Mouse (Mus musculus) fibroblast of lung, adult 2 months (primary cell): ENCODE results near the gene Mn1.

Experiments
- DNase-seq: peaks from one replicate; pipeline ENCODE4 v3.0.0-alpha.2; 2011; ENCODE audit warnings: low read depth

Mn1 gene

GRCm38 (mm10) chr5:111432842-111433241 is 15.7 kb downstream of the Mn1 start:
- DNase-seq = no peak

GRCm38 (mm10) chr5:111434342-111434842 is 17.2 kb downstream of the Mn1 start:
- no peak for DNase-seq

GRCm38 (mm10) chr5:111436260-111436659 is 19.1 kb downstream of the Mn1 start:
- DNase-seq = no peak

- DNase-seq = no peak
Measured at GRCm38 (mm10) chr5:111437205-111437604, 20.0 kb downstream of the Mn1 start.

- DNase-seq = no peak
Measured at GRCm38 (mm10) chr5:111438336-111438735, 21.2 kb downstream of the Mn1 start.

- DNase-seq = no peak
Measured at GRCm38 (mm10) chr5:111438821-111439220, 21.7 kb downstream of the Mn1 start.

GRCm38 (mm10) chr5:111440264-111440663 is 23.1 kb downstream of the Mn1 start:
- DNase-seq = no peak

- DNase-seq = no peak
Measured at GRCm38 (mm10) chr5:111442151-111442871, 25.1 kb downstream of the Mn1 start.

GRCm38 (mm10) chr5:111443636-111444035 is 26.5 kb downstream of the Mn1 start:
- DNase-seq = no peak

GRCm38 (mm10) chr5:111444361-111444760 is 27.2 kb downstream of the Mn1 start:
- no peak for DNase-seq

GRCm38 (mm10) chr5:111446652-111447051 is 29.5 kb downstream of the Mn1 start:
- DNase-seq = no peak

GRCm38 (mm10) chr5:111449700-111450099 is 32.5 kb downstream of the Mn1 start:
- DNase-seq = no peak

- DNase-seq = no peak
Measured at GRCm38 (mm10) chr5:111454240-111454639, 37.1 kb downstream of the Mn1 start.

- DNase-seq = no peak
Measured at GRCm38 (mm10) chr5:111454876-111455275, 37.7 kb downstream of the Mn1 start.

GRCm38 (mm10) chr5:111458675-111459074 is 41.5 kb downstream of the Mn1 start:
- no peak for DNase-seq

- peak; percentile 33 for DNase-seq
Measured at GRCm38 (mm10) chr5:111465811-111466299, 48.7 kb downstream of the Mn1 start.

GRCm38 (mm10) chr5:111466429-111466828 is 49.3 kb downstream of the Mn1 start:
- no peak for DNase-seq

GRCm38 (mm10) chr5:111467699-111468098 is 50.5 kb downstream of the Mn1 start:
- no peak for DNase-seq

- no peak for DNase-seq
Measured at GRCm38 (mm10) chr5:111469195-111469882, 52.2 kb downstream of the Mn1 start.

- DNase-seq = no peak
Measured at GRCm38 (mm10) chr5:111470875-111471274, 53.7 kb downstream of the Mn1 start.

GRCm38 (mm10) chr5:111473425-111473824 is 56.3 kb downstream of the Mn1 start:
- DNase-seq = no peak

GRCm38 (mm10) chr5:111475721-111476120 is 58.6 kb downstream of the Mn1 start:
- no peak for DNase-seq

- peak; percentile 23 for DNase-seq
Measured at GRCm38 (mm10) chr5:111476141-111476540, 59.0 kb downstream of the Mn1 start.
